Mouse (Mus musculus) stomach, postnatal 0 days (tissue): ENCODE data around the gene Arih1. TPM values are rescaled to one million over a fixed set of nuclear protein-coding genes. Genes with fewer than 3 reads are reported as not detected.
A peak's percentile ranks its signal among the peaks of the same experiment; 100 is the strongest.

ENCODE experiments used
- ATAC-seq: fragments of 200-750 bp; cut with Nextera tagmentation; 2 replicates; pipeline ENCODE4 v1.8.0; 2017; ENCODE audit not compliant: low FRiP score, low TSS enrichment
- DNase-seq: peaks from one replicate; pipeline ENCODE4 v3.0.0-alpha.2; 2016; ENCODE audit warnings: low spot score
- H3K27ac ChIP-seq: fragments of 300-500 bp; sonication (generic); replicated peaks from 2 replicates; pipeline ENCODE4 v1.5.1; 2014; ENCODE audit warnings: mild to moderate bottlenecking, control low read depth
- H3K27me3 ChIP-seq: fragments of 300-500 bp; sonication (generic); 2 replicates; pipeline ENCODE4 v1.6.1; 2014; ENCODE audit warnings: low read length; ENCODE audit not compliant: control insufficient read depth, insufficient read depth
- H3K36me3 ChIP-seq: fragments of 300-500 bp; sonication (generic); 2 replicates; pipeline ENCODE4 v1.6.1; 2014; ENCODE audit warnings: low read length, mixed read lengths; ENCODE audit not compliant: control insufficient read depth, insufficient read depth
- H3K4me1 ChIP-seq: fragments of 300-500 bp; sonication (generic); replicated peaks from 2 replicates; pipeline ENCODE4 v1.6.1; 2014; ENCODE audit warnings: antibody characterized with exemption; ENCODE audit not compliant: control insufficient read depth, insufficient read depth
- H3K4me2 ChIP-seq: fragments of 300-500 bp; sonication (generic); replicated peaks from 2 replicates; pipeline ENCODE4 v1.6.1; 2014; ENCODE audit warnings: low read depth, mild to moderate bottlenecking, control low read depth, moderate library complexity
- H3K4me3 ChIP-seq: fragments of 300-500 bp; sonication (generic); 2 replicates; pipeline ENCODE4 v1.5.1; 2014; ENCODE audit warnings: low read depth, low read length, control low read depth
- H3K9ac ChIP-seq: fragments of 300-500 bp; sonication (generic); 2 replicates; pipeline ENCODE4 v1.6.1; 2014; ENCODE audit warnings: mild to moderate bottlenecking, low read length, control low read depth, mixed read lengths
- H3K9me3 ChIP-seq: fragments of 300-500 bp; sonication (generic); 2 replicates; pipeline ENCODE4 v1.6.1; 2016; ENCODE audit warnings: low read length; ENCODE audit not compliant: control insufficient read depth
- CTCF ChIP-seq: IDR thresholded peaks from 2 replicates; pipeline ENCODE4 v1.5.1; 2016; ENCODE audit warnings: antibody characterized with exemption, low read depth, mild to moderate bottlenecking, moderate library complexity
- EP300 ChIP-seq: optimal IDR thresholded peaks from 2 replicates; pipeline ENCODE3; 2016; ENCODE audit warnings: antibody characterized with exemption
- WGBS: fragments of 180-500 bp; shearing (Covaris S2); extraction: QIAGEN DNeasy Blood & Tissue Kit; methylation state at CpG from one replicate; pipeline ENCODE4 v1.1.7; 2014; 5-methylcytosine and 5-hydroxymethylcytosine counted together
- polyA plus RNA-seq: library from polyadenylated mRNA; unstranded; fragments of >200 nt; fragmentation: Nextera tagmentation; extraction: Ambion mirVana; gene quantifications from 2 replicates; pipeline ENCODE4 v1.2.1, GENCODE M21; 2015

The Arih1 gene
- polyA plus RNA-seq, 1 experiment from 2014 or later = 4.9 TPM

DNA sequence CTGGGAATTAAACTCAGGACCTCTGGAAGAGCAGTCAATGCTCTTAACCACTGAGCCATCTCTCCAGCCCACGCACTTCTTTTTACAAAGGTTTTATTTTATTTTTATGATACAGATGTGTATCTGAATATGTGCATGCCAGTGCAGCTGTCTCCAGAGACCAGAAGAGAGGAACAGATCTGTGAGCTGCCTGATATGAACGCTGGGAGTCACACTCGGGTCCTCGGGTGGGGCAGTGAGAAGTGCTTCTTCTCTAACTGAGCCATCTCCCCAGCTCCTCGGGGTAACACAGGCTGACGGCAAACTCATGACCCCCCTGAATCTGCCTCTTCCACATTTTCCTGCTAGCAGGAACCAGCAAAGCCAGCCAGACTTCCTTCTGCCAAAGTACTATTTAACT, 40.3 kb upstream of the Arih1 start:
- Histone ChIP-seq H3K4me3 (no peak overlapping the region), H3K4me2 (no peak overlapping the region), H3K27ac (no peak overlapping the region), H3K9ac (no peak overlapping the region), H3K27me3 (no peaks in the 10 kb centered on the region), H3K36me3 (no peaks in the 10 kb centered on the region), H3K9me3 (no peaks in the 10 kb centered on the region), H3K4me1 (no peaks in the 10 kb centered on the region)
- no peak for ATAC-seq
- no peak for DNase-seq
- 74% methylated on average over 6 of the region's 6 CpGs for WGBS
- TF ChIP-seq CTCF = no peak
- no peak for TF ChIP-seq EP300

- DNase-seq = no peak
Observed at GRCm38 (mm10) chr9:59522906-59523305, 36.5 kb upstream of the Arih1 start.

DNA sequence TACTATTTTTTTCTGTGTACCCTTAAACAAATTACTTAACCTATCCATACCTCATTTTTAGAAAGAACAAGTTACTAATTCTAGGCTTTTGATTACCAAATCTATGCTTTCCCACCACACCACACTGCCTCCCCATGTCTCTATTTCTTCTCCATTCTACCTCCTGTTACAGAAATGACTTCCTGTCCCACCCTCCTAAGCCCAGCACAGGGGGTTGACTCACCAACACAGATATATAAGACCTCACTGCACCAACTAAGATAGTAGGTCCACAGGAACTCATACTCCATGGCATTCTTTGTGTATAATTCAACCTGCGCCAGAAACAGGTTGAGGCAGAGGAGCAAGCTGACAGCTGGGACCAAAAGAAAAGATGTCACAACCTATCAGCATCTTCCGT, 33.0 kb upstream of the Arih1 start:
- ATAC-seq (no peak), DNase-seq (no peak)
- H3K27me3 ChIP-seq = no peaks in the 10 kb centered on the region
- H3K4me3 ChIP-seq = no peak overlapping the region
- no peak overlapping the region for H3K27ac ChIP-seq
- no peaks in the 10 kb centered on the region for H3K36me3 ChIP-seq
- H3K4me1 ChIP-seq = no peaks in the 10 kb centered on the region
- no peak overlapping the region for H3K9ac ChIP-seq
- TF ChIP-seq EP300 (no peak), CTCF (no peak)
- H3K9me3 ChIP-seq = no peaks in the 10 kb centered on the region
- 80% methylated on average over 2 of the region's 2 CpGs for WGBS
- no peak overlapping the region for H3K4me2 ChIP-seq

More at GRCm38 (mm10) chr9:59522906-59523305, 36.5 kb upstream of the Arih1 start:
- Histone ChIP-seq H3K4me3 (no peak overlapping the region), H3K36me3 (no peaks in the 10 kb centered on the region), H3K4me1 (no peaks in the 10 kb centered on the region), H3K27me3 (no peaks in the 10 kb centered on the region), H3K9me3 (no peaks in the 10 kb centered on the region), H3K27ac (no peak overlapping the region), H3K9ac (no peak overlapping the region), H3K4me2 (no peak overlapping the region)
- no peak for ATAC-seq
- WGBS = 43% methylated on average over 4 of the region's 4 CpGs
- TF ChIP-seq CTCF (no peak), EP300 (no peak)

DNA sequence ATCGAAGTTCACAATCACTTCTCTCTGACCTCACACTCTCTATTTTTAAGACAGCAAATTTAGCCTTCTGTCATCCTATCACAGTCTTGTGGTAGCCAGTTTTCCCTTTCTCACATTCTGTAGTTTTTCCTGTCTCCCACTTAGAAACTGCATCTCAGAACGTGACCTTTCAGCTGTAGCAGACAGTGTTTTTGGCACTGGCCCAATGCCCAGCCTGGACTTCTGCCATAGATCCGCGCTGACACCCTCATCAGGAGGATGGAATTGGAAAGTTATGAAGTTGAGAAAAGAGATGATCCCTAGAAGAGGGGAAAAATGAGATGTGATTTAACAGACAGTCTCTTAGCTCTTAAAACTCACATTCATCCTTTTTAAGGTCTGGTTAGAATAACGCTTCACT, 32.6 kb upstream of the Arih1 start:
- no peak overlapping the region for H3K27ac ChIP-seq
- no peak overlapping the region for H3K9ac ChIP-seq
- DNase-seq (no peak), ATAC-seq (no peak)
- no peaks in the 10 kb centered on the region for H3K4me1 ChIP-seq
- H3K4me2 ChIP-seq = no peak overlapping the region
- 58% methylated on average over 5 of the region's 5 CpGs for WGBS
- H3K36me3 ChIP-seq = no peaks in the 10 kb centered on the region
- H3K4me3 ChIP-seq = no peak overlapping the region
- no peaks in the 10 kb centered on the region for H3K9me3 ChIP-seq
- no peaks in the 10 kb centered on the region for H3K27me3 ChIP-seq
- TF ChIP-seq EP300 = no peak
- TF ChIP-seq CTCF = no peak

GRCm38 (mm10) chr9:59517127-59517526, 30.7 kb upstream of the Arih1 start:
- Histone ChIP-seq H3K27me3 (no peaks in the 10 kb centered on the region), H3K9ac (no peak overlapping the region), H3K4me3 (no peak overlapping the region), H3K36me3 (no peaks in the 10 kb centered on the region), H3K9me3 (no peaks in the 10 kb centered on the region), H3K4me2 (no peak overlapping the region), H3K27ac (no peak overlapping the region), H3K4me1 (no peaks in the 10 kb centered on the region)
- TF ChIP-seq EP300 (no peak), CTCF (peak; percentile 49)
- 51% methylated on average over 7 of the region's 7 CpGs for WGBS
- no peak; the same call in 1 of the 2 replicates for ATAC-seq
- no peak for DNase-seq

- Histone ChIP-seq H3K9ac (no peak overlapping the region), H3K27ac (no peak overlapping the region), H3K36me3 (no peaks in the 10 kb centered on the region), H3K4me1 (no peaks in the 10 kb centered on the region), H3K27me3 (no peaks in the 10 kb centered on the region), H3K9me3 (no peaks in the 10 kb centered on the region), H3K4me2 (no peak overlapping the region), H3K4me3 (no peak overlapping the region)
- DNase-seq = no peak
- 51% methylated on average over 3 of the region's 3 CpGs for WGBS
- ATAC-seq = no peak
- TF ChIP-seq CTCF (no peak), EP300 (no peak)
Observed at GRCm38 (mm10) chr9:59515069-59515468, 28.7 kb upstream of the Arih1 start.
